20 mouse cellular contexts compared by ENCODE assay signal in genomic region chr11:77956428-77956827, GRCm38 (mm10). TPM values are rescaled to one million over a fixed set of nuclear protein-coding genes. Genes with fewer than 3 reads are reported as not detected.
"Had no signal": no experiment of that assay in that cellular context is flagged by ENCODE, and none has a peak within 500 bp of the region (broad histone marks: within the 10 kb centered on the region; RNA-seq: fewer than 3 reads in every experiment).

No protein-coding gene starts in this region.

- DNase-seq: kidney, postnatal 25 days; layer of hippocampus, postnatal 36 days; liver, embryonic 13.5 days; lung, adult 2 months; lung, postnatal 14 days; lung, postnatal 4 days; right cerebral cortex, postnatal 25 days; spleen, adult 18-20 months; thymus, postnatal 36 days had no signal

- H3K27ac ChIP-seq: kidney, postnatal 0 days; left cerebral cortex, adult 2 months; liver, embryonic 13.5 days; midbrain, embryonic 15.5 days; neural tube, embryonic 12.5 days; neural tube, embryonic 15.5 days; stomach, embryonic 15.5 days had no signal

- H3K4me3 ChIP-seq: left cerebral cortex, adult 2 months; liver, embryonic 13.5 days; midbrain, embryonic 15.5 days; neural tube, embryonic 12.5 days; neural tube, embryonic 15.5 days; stomach, embryonic 15.5 days had no signal

- H3K4me1 ChIP-seq: liver, embryonic 13.5 days; stomach, embryonic 15.5 days had no signal

- ATAC-seq: midbrain, embryonic 15.5 days had no signal

- H3K36me3 ChIP-seq: liver, embryonic 13.5 days; stomach, embryonic 15.5 days had no signal

- H3K9ac ChIP-seq: liver, embryonic 13.5 days; midbrain, embryonic 15.5 days; neural tube, embryonic 12.5 days; neural tube, embryonic 15.5 days; stomach, embryonic 15.5 days had no signal

- H3K9me3 ChIP-seq: liver, embryonic 13.5 days; midbrain, embryonic 15.5 days; neural tube, embryonic 12.5 days; neural tube, embryonic 15.5 days; stomach, embryonic 15.5 days had no signal

- H3K4me2 ChIP-seq: liver, embryonic 13.5 days; midbrain, embryonic 11.5 days; midbrain, embryonic 15.5 days; neural tube, embryonic 12.5 days; neural tube, embryonic 15.5 days; stomach, embryonic 15.5 days had no signal

RNA-seq across cellular contexts. Expression of gene Sez6, which starts 25.8 kb away (rescaled TPM):
- total RNA-seq: liver, adult 2 months; megakaryocyte progenitor cell, adult 5-6 weeks; megakaryocyte-erythroid progenitor cell, adult 5-6 weeks had no signal
- polyA plus RNA-seq: kidney, embryonic 14.5 days; liver, adult 2 months had no signal
